Mouse (Mus musculus): ENCODE results near the gene Ddit4. TPM values are rescaled to one million over a fixed set of nuclear protein-coding genes. Genes with fewer than 3 reads are reported as not detected.

Ddit4 gene
- polyA plus RNA-seq, 1 experiment from 2014 or later = 66.3 TPM

DNA sequence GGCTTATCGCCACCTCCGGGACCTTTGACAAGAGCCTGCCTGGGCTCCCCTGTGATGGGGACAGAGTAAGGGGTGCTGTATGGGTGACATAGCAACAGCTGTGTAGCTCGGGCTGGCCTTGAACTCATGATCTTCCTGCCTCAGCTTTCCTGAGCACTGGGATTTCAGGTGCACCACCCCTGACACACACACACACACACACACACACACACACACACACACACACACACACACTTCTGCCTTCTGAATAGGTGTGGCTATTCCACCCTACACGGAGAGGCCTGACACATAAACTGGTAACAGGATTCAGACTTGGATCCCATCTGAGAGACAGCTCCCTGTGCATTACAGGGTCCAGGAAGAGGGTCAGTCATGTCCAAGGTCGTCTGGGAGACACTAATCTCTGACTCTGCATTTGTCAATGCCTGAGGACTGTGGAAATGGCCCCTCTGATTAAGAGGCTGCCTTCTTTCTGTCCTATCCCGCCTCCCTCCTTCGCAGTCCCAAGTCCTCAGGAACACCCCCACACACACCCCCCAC, 42.8 kb downstream of the Ddit4 start:
- no peaks in the 10 kb centered on the region for H3K36me3 ChIP-seq (ENCODE audit: control insufficient read depth, insufficient read depth, low read length)
- 54% methylated on average over 7 of the region's 7 CpGs for WGBS
- peaks cover 15% of the 10 kb centered on the region for H3K4me1 ChIP-seq (ENCODE audit: control insufficient read depth, insufficient read depth, low read length)

DNA sequence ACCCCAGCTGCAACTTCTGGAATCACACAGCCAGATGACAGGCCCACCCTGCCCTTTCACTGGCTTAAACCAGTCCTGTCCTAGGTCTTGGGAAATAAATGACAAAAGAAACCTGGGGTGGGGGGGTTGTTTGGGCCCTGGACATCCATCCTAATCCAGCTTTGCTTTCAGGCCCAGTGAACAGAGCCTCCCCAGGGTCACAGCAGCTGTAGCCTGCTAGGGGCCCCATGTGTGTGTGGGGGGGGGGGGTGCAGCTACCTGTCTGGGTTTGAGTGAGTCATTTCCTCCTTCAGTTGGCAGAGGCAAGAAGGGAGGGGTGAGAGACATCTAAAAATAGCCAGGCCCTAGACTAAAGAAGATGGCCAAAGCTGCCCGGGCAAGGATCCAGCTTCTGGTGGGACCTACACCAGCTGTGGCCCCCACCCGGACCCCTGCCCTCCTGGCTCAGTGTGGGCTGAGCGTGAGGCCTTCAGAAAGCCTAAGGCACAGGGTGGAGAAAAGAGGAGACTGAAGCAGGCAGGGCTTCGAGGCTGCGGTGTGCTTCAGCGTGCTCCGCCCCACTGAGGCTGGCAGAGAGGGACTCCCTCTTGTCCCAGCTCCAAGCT, 43.8 kb downstream of the Ddit4 start:
- no peaks in the 10 kb centered on the region for H3K36me3 ChIP-seq (ENCODE audit: control insufficient read depth, insufficient read depth, low read length)
- H3K4me3 ChIP-seq (ENCODE audit: low read depth, low read length) = no peak overlapping the region
- H3K27me3 ChIP-seq (ENCODE audit: control insufficient read depth, insufficient read depth, low read depth, low read length) = no peaks in the 10 kb centered on the region
- no peak overlapping the region for H3K27ac ChIP-seq (ENCODE audit: low read length)
- H3K9me3 ChIP-seq (replicated peaks; ENCODE audit: control insufficient read depth, low read length, poor library complexity, severe bottlenecking) = no peaks in the 10 kb centered on the region
- 33% methylated on average over 7 of the region's 7 CpGs for WGBS
- no peak overlapping the region for H3K4me2 ChIP-seq (ENCODE audit: low read length)
- 0 out of 2 replicates have a peak, but pooled peaks have one; percentile 16 for ATAC-seq
- peaks cover 21% of the 10 kb centered on the region for H3K4me1 ChIP-seq (ENCODE audit: control insufficient read depth, insufficient read depth, low read length)
- no peak overlapping the region for H3K9ac ChIP-seq (ENCODE audit: low read depth, low read length)

More for the DNA sequence above, 42.8 kb downstream of the Ddit4 start:
- no peaks in the 10 kb centered on the region for H3K9me3 ChIP-seq (replicated peaks; ENCODE audit: control insufficient read depth, low read length, poor library complexity, severe bottlenecking)
- no peak overlapping the region for H3K4me2 ChIP-seq (ENCODE audit: low read length)
- H3K27ac ChIP-seq (ENCODE audit: low read length) = no peak overlapping the region
- H3K9ac ChIP-seq (ENCODE audit: low read depth, low read length) = no peak overlapping the region
- H3K4me3 ChIP-seq (ENCODE audit: low read depth, low read length) = no peak overlapping the region
- no peak for ATAC-seq
- H3K27me3 ChIP-seq (ENCODE audit: control insufficient read depth, insufficient read depth, low read depth, low read length) = no peaks in the 10 kb centered on the region

DNA sequence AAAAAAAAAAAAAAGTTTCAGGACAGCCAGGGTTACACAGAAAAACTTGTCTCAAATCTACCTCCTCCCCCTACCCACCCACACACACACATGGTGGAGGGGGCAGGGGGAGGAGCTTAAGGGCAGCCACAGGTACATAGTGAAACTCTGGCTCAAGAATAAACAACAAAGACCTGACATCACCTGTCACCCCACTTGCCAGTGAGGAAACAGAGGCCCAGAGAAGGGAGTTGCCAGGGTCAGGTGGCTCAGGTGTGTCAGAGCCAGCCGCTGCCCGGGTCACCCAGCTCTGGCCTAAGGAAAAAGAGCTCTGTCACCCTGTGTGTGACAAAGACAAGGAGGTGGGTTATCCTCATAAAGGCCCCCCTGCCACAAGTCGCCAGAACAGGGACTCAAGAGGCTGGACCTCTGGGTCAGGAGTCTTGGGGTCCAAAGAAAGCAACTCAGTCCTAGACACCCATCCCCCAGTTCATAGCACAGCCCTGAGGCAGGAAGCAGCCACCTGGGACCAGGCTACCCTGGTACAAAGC, 44.5 kb downstream of the Ddit4 start:
- no peak for ATAC-seq
- 72% methylated on average over 3 of the region's 3 CpGs for WGBS
- no peak overlapping the region for H3K27ac ChIP-seq (ENCODE audit: low read length)

DNA sequence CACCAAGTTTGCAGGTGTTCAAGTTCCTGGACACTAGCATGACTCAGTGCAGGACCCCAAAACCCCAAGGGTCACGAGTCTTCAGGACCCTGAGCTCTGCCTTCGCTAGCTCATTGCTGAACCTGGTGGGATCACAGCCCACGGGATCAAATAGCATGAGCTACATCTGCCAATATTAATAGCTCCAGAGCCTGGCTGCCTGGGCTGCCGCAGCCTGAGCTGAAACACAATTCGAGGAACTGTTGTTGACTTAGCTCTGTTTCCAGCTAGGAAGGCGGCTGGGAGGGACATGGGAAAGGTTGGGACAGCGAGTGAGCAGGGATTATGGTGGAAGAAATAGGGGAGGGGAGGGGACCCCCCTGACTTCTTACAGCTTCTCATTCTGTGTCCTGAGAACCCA, 48.5 kb downstream of the Ddit4 start:
- H3K27me3 ChIP-seq (ENCODE audit: control insufficient read depth, insufficient read depth, low read depth, low read length) = no peaks in the 10 kb centered on the region
- no peak overlapping the region for H3K9ac ChIP-seq (ENCODE audit: low read depth, low read length)
- no peak for ATAC-seq
- no peaks in the 10 kb centered on the region for H3K9me3 ChIP-seq (replicated peaks; ENCODE audit: control insufficient read depth, low read length, poor library complexity, severe bottlenecking)
- no peaks in the 10 kb centered on the region for H3K36me3 ChIP-seq (ENCODE audit: control insufficient read depth, insufficient read depth, low read length)
- WGBS = 52% methylated on average over 7 of the region's 7 CpGs
- 0 out of 2 replicates have a peak overlapping the region, but pooled peaks have one; percentile 23 for H3K27ac ChIP-seq (ENCODE audit: low read length)
- no peak overlapping the region for H3K4me2 ChIP-seq (ENCODE audit: low read length)
- no peak overlapping the region for H3K4me3 ChIP-seq (ENCODE audit: low read depth, low read length)
- H3K4me1 ChIP-seq (ENCODE audit: control insufficient read depth, insufficient read depth, low read length) = peaks cover 37% of the 10 kb centered on the region

More for the DNA sequence above, 44.5 kb downstream of the Ddit4 start:
- Histone ChIP-seq H3K4me3 (ENCODE audit: low read depth, low read length) (no peak overlapping the region), H3K4me1 (ENCODE audit: control insufficient read depth, insufficient read depth, low read length) (peaks cover 21% of the 10 kb centered on the region), H3K36me3 (ENCODE audit: control insufficient read depth, insufficient read depth, low read length) (no peaks in the 10 kb centered on the region), H3K9ac (ENCODE audit: low read depth, low read length) (no peak overlapping the region), H3K4me2 (ENCODE audit: low read length) (no peak overlapping the region), H3K27me3 (ENCODE audit: control insufficient read depth, insufficient read depth, low read depth, low read length) (no peaks in the 10 kb centered on the region), H3K9me3 (replicated peaks; ENCODE audit: control insufficient read depth, low read length, poor library complexity, severe bottlenecking) (no peaks in the 10 kb centered on the region)

DNA sequence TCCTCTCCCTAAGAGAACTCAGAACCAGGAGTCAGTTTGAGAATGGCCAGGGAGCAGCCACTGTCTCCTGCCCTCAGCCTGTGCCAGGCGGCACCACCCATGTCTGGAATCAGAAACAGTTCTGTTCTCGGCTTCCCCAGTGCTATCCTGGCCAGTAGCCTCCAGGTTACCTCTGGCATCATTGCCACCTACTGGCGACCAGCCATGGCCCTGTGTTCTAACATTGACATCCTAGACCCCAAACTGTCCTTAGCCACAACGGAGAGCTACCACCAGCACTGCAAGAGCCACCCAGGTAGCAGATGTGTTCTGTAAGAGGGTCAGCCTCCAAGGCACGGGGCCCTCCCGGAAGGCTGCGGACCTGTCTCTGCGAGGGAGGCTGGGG, 49.0 kb downstream of the Ddit4 start:
- Histone ChIP-seq H3K4me1 (ENCODE audit: control insufficient read depth, insufficient read depth, low read length) (peaks cover 39% of the 10 kb centered on the region), H3K4me3 (ENCODE audit: low read depth, low read length) (no peak overlapping the region), H3K27ac (ENCODE audit: low read length) (no peak overlapping the region), H3K27me3 (ENCODE audit: control insufficient read depth, insufficient read depth, low read depth, low read length) (no peaks in the 10 kb centered on the region), H3K9me3 (replicated peaks; ENCODE audit: control insufficient read depth, low read length, poor library complexity, severe bottlenecking) (no peaks in the 10 kb centered on the region), H3K4me2 (ENCODE audit: low read length) (no peak overlapping the region), H3K36me3 (ENCODE audit: control insufficient read depth, insufficient read depth, low read length) (no peaks in the 10 kb centered on the region), H3K9ac (ENCODE audit: low read depth, low read length) (no peak overlapping the region)
- ATAC-seq = no peak
- WGBS = 72% methylated on average over 8 of the region's 8 CpGs

DNA sequence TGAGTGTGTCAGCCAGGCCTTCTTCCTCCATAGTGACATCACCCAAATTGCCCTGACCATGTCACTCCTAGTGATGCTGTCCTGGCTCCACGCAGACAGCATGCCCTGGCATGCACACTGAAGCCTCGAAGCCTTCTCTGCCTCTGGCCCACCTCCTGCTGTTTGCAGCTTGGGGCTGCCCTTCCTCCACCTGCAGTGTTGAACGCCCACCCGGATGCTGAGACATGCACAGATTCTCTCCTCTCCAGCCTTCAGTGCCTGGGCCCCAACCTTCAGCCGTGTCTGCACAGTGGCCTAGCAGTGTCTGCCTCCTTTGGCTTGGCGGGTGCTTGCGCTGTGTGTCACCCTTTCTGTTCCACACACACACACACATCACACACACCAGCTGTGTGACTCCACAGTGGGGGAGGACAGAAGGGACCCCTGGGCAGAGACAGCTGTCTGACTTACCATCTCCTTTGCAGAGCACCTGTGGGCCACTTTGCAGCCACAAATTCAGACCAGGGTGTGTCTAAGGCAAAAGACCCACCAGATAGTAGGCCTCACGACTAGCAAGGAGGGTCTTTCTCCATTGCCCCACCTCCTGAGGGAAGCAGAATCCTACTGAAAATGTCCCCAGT, 49.5 kb downstream of the Ddit4 start:
- Histone ChIP-seq H3K27ac (ENCODE audit: low read length) (no peak overlapping the region; the same call in 1 of the 2 replicates), H3K4me2 (ENCODE audit: low read length) (no peak overlapping the region), H3K27me3 (ENCODE audit: control insufficient read depth, insufficient read depth, low read depth, low read length) (no peaks in the 10 kb centered on the region), H3K4me3 (ENCODE audit: low read depth, low read length) (no peak overlapping the region), H3K36me3 (ENCODE audit: control insufficient read depth, insufficient read depth, low read length) (no peaks in the 10 kb centered on the region), H3K9me3 (replicated peaks; ENCODE audit: control insufficient read depth, low read length, poor library complexity, severe bottlenecking) (no peaks in the 10 kb centered on the region), H3K4me1 (ENCODE audit: control insufficient read depth, insufficient read depth, low read length) (peaks cover 44% of the 10 kb centered on the region), H3K9ac (ENCODE audit: low read depth, low read length) (0 out of 2 replicates have a peak overlapping the region, but pooled peaks have one; percentile 8)
- WGBS = 71% methylated on average over 8 of the region's 8 CpGs
- ATAC-seq = no peak

DNA sequence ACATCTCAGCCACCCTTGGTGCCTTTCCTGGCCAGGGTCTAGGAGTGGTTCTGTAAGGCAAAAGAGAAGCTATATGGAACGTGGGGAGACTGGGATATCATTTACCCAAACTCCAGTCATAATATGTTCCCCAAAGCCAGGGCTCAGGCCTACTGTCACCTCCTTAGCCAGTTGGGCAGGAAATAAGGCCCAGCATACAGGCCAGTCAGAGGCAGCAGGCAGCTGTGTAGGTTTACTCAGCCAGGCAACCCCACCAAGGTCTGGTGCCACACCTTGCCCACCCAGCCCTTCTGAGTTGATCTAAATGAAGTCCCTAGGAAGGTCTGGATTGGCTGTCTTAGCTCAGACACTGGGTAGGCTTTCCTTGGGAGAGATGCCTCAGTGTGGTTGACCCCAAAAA, 50.2 kb downstream of the Ddit4 start:
- Histone ChIP-seq H3K9me3 (replicated peaks; ENCODE audit: control insufficient read depth, low read length, poor library complexity, severe bottlenecking) (no peaks in the 10 kb centered on the region), H3K4me2 (ENCODE audit: low read length) (no peak overlapping the region), H3K27me3 (ENCODE audit: control insufficient read depth, insufficient read depth, low read depth, low read length) (no peaks in the 10 kb centered on the region), H3K36me3 (ENCODE audit: control insufficient read depth, insufficient read depth, low read length) (no peaks in the 10 kb centered on the region; the same call in 1 of the 2 replicates), H3K27ac (ENCODE audit: low read length) (no peak overlapping the region; the same call in 1 of the 2 replicates), H3K4me3 (ENCODE audit: low read depth, low read length) (no peak overlapping the region), H3K4me1 (ENCODE audit: control insufficient read depth, insufficient read depth, low read length) (peaks cover 50% of the 10 kb centered on the region), H3K9ac (ENCODE audit: low read depth, low read length) (no peak overlapping the region)
- 91% methylated on average over 1 of the region's 1 CpGs for WGBS
- ATAC-seq = no peak

DNA sequence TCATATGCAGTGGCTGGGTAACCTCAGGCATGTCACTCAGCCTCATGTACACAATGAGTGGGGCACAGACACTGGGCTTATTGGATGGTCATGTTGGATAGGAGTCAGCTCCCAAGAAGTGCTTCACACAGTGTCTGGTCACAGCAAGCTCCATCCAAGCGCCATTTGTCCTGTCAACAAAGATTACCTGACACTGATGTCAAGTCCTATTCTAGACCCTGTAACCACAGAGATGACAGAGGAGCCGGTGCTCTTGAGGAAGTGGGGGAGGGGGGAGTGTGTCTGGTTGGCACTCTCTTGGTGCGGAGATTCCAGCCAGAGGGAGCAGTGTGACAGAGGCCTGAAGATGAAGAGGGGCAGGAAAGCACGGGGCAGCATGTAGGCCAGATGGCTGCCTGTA, 50.7 kb downstream of the Ddit4 start:
- H3K9ac ChIP-seq (ENCODE audit: low read depth, low read length) = no peak overlapping the region
- WGBS = 31% methylated on average over 4 of the region's 4 CpGs
- no peaks in the 10 kb centered on the region for H3K27me3 ChIP-seq (ENCODE audit: control insufficient read depth, insufficient read depth, low read depth, low read length)
- H3K4me2 ChIP-seq (ENCODE audit: low read length) = no peak overlapping the region
- peaks cover 2% of the 10 kb centered on the region; the same call in 1 of the 2 replicates for H3K36me3 ChIP-seq (ENCODE audit: control insufficient read depth, insufficient read depth, low read length)
- peak overlapping the region; percentile 97 for H3K27ac ChIP-seq (ENCODE audit: low read length)
- peaks cover 55% of the 10 kb centered on the region for H3K4me1 ChIP-seq (ENCODE audit: control insufficient read depth, insufficient read depth, low read length)
- no peaks in the 10 kb centered on the region for H3K9me3 ChIP-seq (replicated peaks; ENCODE audit: control insufficient read depth, low read length, poor library complexity, severe bottlenecking)
- no peak for ATAC-seq
- no peak overlapping the region for H3K4me3 ChIP-seq (ENCODE audit: low read depth, low read length)

DNA sequence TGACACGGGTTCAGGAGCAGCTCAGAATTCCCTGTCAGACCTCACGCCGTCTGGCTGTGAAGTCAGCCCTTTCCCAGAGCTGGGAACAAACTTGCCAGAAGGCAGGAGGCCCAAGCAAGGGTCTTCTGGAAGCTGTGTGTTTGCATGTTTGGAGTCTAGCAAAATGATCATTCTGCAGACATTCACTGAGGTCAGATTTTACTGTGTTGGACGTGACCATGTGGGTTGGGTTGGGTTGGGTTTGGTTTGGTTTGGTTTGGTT, 51.5 kb downstream of the Ddit4 start:
- peak overlapping the region; percentile 37 for H3K4me2 ChIP-seq (ENCODE audit: low read length)
- H3K27me3 ChIP-seq (ENCODE audit: control insufficient read depth, insufficient read depth, low read depth, low read length) = no peaks in the 10 kb centered on the region
- no peaks in the 10 kb centered on the region for H3K9me3 ChIP-seq (replicated peaks; ENCODE audit: control insufficient read depth, low read length, poor library complexity, severe bottlenecking)
- WGBS = 32% methylated on average over 4 of the region's 4 CpGs
- H3K36me3 ChIP-seq (ENCODE audit: control insufficient read depth, insufficient read depth, low read length) = peaks cover 7% of the 10 kb centered on the region; the same call in 1 of the 2 replicates
- peak overlapping the region; percentile 97 for H3K27ac ChIP-seq (ENCODE audit: low read length)
- ATAC-seq = no peak
- H3K4me1 ChIP-seq (ENCODE audit: control insufficient read depth, insufficient read depth, low read length) = peaks cover 56% of the 10 kb centered on the region
- H3K9ac ChIP-seq (ENCODE audit: low read depth, low read length) = peak overlapping the region; percentile 66
- no peak overlapping the region for H3K4me3 ChIP-seq (ENCODE audit: low read depth, low read length)
